In the genomic region with DNA sequence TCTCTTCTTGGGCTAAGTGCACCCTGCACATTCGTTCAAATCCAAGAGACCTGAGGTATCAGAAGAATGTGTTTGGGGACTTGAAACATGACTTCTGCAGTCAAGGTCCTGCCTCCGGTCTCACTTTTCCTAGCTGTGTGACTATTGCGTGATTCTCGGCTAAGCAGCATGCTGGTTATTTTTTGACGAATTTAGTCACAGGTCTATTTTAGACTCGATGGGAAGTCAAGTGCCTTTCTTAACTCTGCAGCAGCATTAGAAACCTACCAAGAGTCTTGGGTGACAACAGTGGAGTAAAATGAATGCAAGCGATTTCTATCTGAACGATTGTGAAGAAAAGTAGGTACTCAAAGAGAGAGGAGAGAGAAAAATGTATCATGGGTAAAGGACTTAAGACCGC, we compare ENCODE assay signal across 11 mouse cellular contexts.
"Had no signal": no experiment of that assay in that cellular context is flagged by ENCODE, and none has a peak within 500 bp of the region (broad histone marks: within the 10 kb centered on the region; RNA-seq: fewer than 3 reads in every experiment).

No protein-coding gene starts in this region.

- DNase-seq: kidney, adult 8-10 months; kidney, postnatal 10 days; kidney, postnatal 36 days; layer of hippocampus, adult 9-11 months; liver; lung, postnatal 4 days; midbrain, embryonic 14.5 days; right cerebral cortex, postnatal 4 days; thymus, adult 2 months; thymus, postnatal 14 days; thymus, postnatal 4 days had no signal
